Mouse (Mus musculus) MEL (cell line): Measurements from ENCODE around the gene Gpd1. TPM values are rescaled to one million over a fixed set of nuclear protein-coding genes. Genes with fewer than 3 reads are reported as not detected.

Source experiments
- DNase-seq: peaks from one replicate; pipeline ENCODE4 v3.0.0; 2011; ENCODE audit warnings: low read depth, low spot score
- H3K27ac ChIP-seq: 2 replicates; pipeline ENCODE4 v1.5.1; 2012; ENCODE audit warnings: low read depth, mild to moderate bottlenecking, control low read depth, low read length, moderate library complexity; ENCODE audit not compliant: control insufficient read depth
- H3K27me3 ChIP-seq, 2 experiments: fragments of 150-350 bp in 1 of 2; sonication (generic) in 1 of 2; 2 replicates each; pipeline ENCODE4 v1.6.1; 2012; ENCODE audit warnings: low read length in 2 of 2, mild to moderate bottlenecking in 2 of 2, improper control_type of control experiment in 1 of 2, moderate library complexity in 1 of 2; ENCODE audit not compliant: insufficient read depth in 2 of 2, control insufficient read depth in 1 of 2
- H3K36me3 ChIP-seq, 2 experiments: 2 replicates each; pipeline ENCODE4 v1.6.1; 2012 to 2014; ENCODE audit warnings: low read length in 2 of 2, improper control_type of control experiment in 1 of 2, inconsistent platforms in 1 of 2, mild to moderate bottlenecking in 1 of 2; ENCODE audit not compliant: insufficient read depth in 2 of 2, control insufficient read depth in 1 of 2
- H3K4me1 ChIP-seq, 2 experiments: fragments of 150-350 bp in 1 of 2; sonication (generic) in 1 of 2; 2 replicates each; pipeline ENCODE4 v1.6.1; 2012; ENCODE audit warnings: low read length in 2 of 2, improper control_type of control experiment in 1 of 2, mild to moderate bottlenecking in 1 of 2; ENCODE audit not compliant: insufficient read depth in 2 of 2, control insufficient read depth in 1 of 2
- H3K4me3 ChIP-seq, 2 experiments: fragments of 150-350 bp in 1 of 2; sonication (generic) in 1 of 2; 2 replicates each; pipeline ENCODE4 v1.5.1; 2012; ENCODE audit warnings: low read depth in 2 of 2, low read length in 2 of 2, mild to moderate bottlenecking in 2 of 2, moderate library complexity in 2 of 2, control low read depth in 1 of 2, improper control_type of control experiment in 1 of 2; ENCODE audit not compliant: control insufficient read depth in 1 of 2, insufficient read depth in 1 of 2
- H3K79me2 ChIP-seq: 2 replicates; pipeline ENCODE4 v1.6.1; 2012; ENCODE audit warnings: mild to moderate bottlenecking, low read length, moderate library complexity; ENCODE audit not compliant: control insufficient read depth, poor library complexity, insufficient read depth
- H3K9ac ChIP-seq: 2 replicates; pipeline ENCODE4 v1.6.1; 2012; ENCODE audit warnings: low read depth, mild to moderate bottlenecking, control low read depth, low read length, moderate library complexity; ENCODE audit not compliant: control insufficient read depth, poor library complexity, severe bottlenecking
- H3K9me3 ChIP-seq: fragments of 150-350 bp; sonication (generic); replicated peaks from 2 replicates; pipeline ENCODE4 v1.6.1; 2012; ENCODE audit warnings: mild to moderate bottlenecking, low read length, improper control_type of control experiment, moderate library complexity; ENCODE audit not compliant: insufficient read depth
- BHLHE40 ChIP-seq: IDR thresholded peaks from 2 replicates; pipeline ENCODE4 v1.6.1; 2012; ENCODE audit warnings: low read depth, mild to moderate bottlenecking, inconsistent platforms, low read length, improper control_type of control experiment, borderline replicate concordance
- CHD1 ChIP-seq: IDR thresholded peaks from 2 replicates; pipeline ENCODE4 v1.6.1; 2012; ENCODE audit warnings: low read depth, mild to moderate bottlenecking, inconsistent platforms, low read length, improper control_type of control experiment
- CHD2 ChIP-seq: IDR thresholded peaks from 2 replicates; pipeline ENCODE4 v1.6.1; 2011; ENCODE audit warnings: low read length, improper control_type of control experiment
- CTCF ChIP-seq, 3 experiments: IDR thresholded peaks in 2 of 3; conservative IDR thresholded peaks in 1 of 3; 2 replicates each; pipeline ENCODE4 v1.5.1; 2011 to 2012; ENCODE audit warnings: low read length in 3 of 3, low read depth in 2 of 3, mild to moderate bottlenecking in 2 of 3, improper control_type of control experiment in 1 of 3, inconsistent platforms in 1 of 3, mixed read lengths in 1 of 3, moderate library complexity in 1 of 3; ENCODE audit not compliant: control insufficient read depth in 1 of 3, insufficient read depth in 1 of 3, poor library complexity in 1 of 3, severe bottlenecking in 1 of 3
- E2F4 ChIP-seq: IDR thresholded peaks from 2 replicates; pipeline ENCODE4 v1.6.1; 2011; ENCODE audit warnings: low read depth, low read length, improper control_type of control experiment, borderline replicate concordance
- ELF1 ChIP-seq: IDR thresholded peaks from 2 replicates; pipeline ENCODE4 v1.6.1; 2014; ENCODE audit warnings: low read depth, mild to moderate bottlenecking, inconsistent platforms, low read length, improper control_type of control experiment, moderate library complexity
- GABPA ChIP-seq: IDR thresholded peaks from 2 replicates; pipeline ENCODE4 v1.6.1; 2012; ENCODE audit warnings: low read depth, mild to moderate bottlenecking, inconsistent platforms, low read length, improper control_type of control experiment, moderate library complexity
- GATA1 ChIP-seq: IDR thresholded peaks from 2 replicates; pipeline ENCODE4 v1.6.1; 2011; ENCODE audit warnings: low read depth, low read length, improper control_type of control experiment
- HCFC1 ChIP-seq: IDR thresholded peaks from 2 replicates; pipeline ENCODE4 v1.6.1; 2012; ENCODE audit warnings: low read depth, mild to moderate bottlenecking, inconsistent platforms, low read length, improper control_type of control experiment, moderate library complexity
- KAT2A ChIP-seq: conservative IDR thresholded peaks from 2 replicates; pipeline ENCODE4 v1.6.1; 2012; ENCODE audit warnings: low read depth, low read length, improper control_type of control experiment, inconsistent platforms
- MAFK ChIP-seq: IDR thresholded peaks from 2 replicates; pipeline ENCODE4 v1.6.1; 2011; ENCODE audit warnings: low read depth, mild to moderate bottlenecking, low read length, improper control_type of control experiment, borderline replicate concordance
- MEF2A ChIP-seq: IDR thresholded peaks from 2 replicates; pipeline ENCODE4 v1.6.1; 2014; ENCODE audit warnings: low read depth, mild to moderate bottlenecking, inconsistent platforms, low read length, improper control_type of control experiment; ENCODE audit not compliant: poor library complexity, insufficient replicate concordance, severe bottlenecking; ENCODE audit errors: extremely low read depth
- MYB ChIP-seq: IDR thresholded peaks from 2 replicates; pipeline ENCODE4 v1.6.1; 2011; ENCODE audit warnings: mild to moderate bottlenecking, low read depth, low read length, improper control_type of control experiment
- NRF1 ChIP-seq: IDR thresholded peaks from 2 replicates; pipeline ENCODE4 v1.6.1; 2014; ENCODE audit warnings: low read depth, mild to moderate bottlenecking, inconsistent platforms, low read length, improper control_type of control experiment, moderate library complexity; ENCODE audit not compliant: poor library complexity, insufficient read depth, severe bottlenecking
- POLR2A ChIP-seq, 2 experiments: IDR thresholded peaks; 2 replicates each; pipeline ENCODE4 v1.6.1; 2011 to 2012; ENCODE audit warnings: low read length in 2 of 2, mild to moderate bottlenecking in 2 of 2, control low read depth in 1 of 2, improper control_type of control experiment in 1 of 2, low read depth in 1 of 2, moderate library complexity in 1 of 2; ENCODE audit not compliant: control insufficient read depth in 1 of 2, insufficient read depth in 1 of 2, poor library complexity in 1 of 2
- POLR2AphosphoS2 ChIP-seq: IDR thresholded peaks from 2 replicates; pipeline ENCODE4 v1.6.1; 2011; ENCODE audit warnings: low read length, improper control_type of control experiment
- POLR2AphosphoS5 ChIP-seq: IDR thresholded peaks from 2 replicates; pipeline ENCODE4 v1.6.1; 2012; ENCODE audit warnings: low read depth, borderline replicate concordance, mild to moderate bottlenecking, inconsistent platforms, low read length, moderate library complexity, mixed read lengths
- RAD21 ChIP-seq: IDR thresholded peaks from 2 replicates; pipeline ENCODE4 v1.6.1; 2011; ENCODE audit warnings: mild to moderate bottlenecking, low read depth, low read length, improper control_type of control experiment
- SMC3 ChIP-seq: IDR thresholded peaks from 2 replicates; pipeline ENCODE4 v1.6.1; 2011; ENCODE audit warnings: low read depth, low read length, improper control_type of control experiment
- TAL1 ChIP-seq: IDR thresholded peaks from 2 replicates; pipeline ENCODE4 v1.6.1; 2012; ENCODE audit warnings: mild to moderate bottlenecking, inconsistent platforms, low read length, moderate library complexity, mixed read lengths
- TCF12 ChIP-seq: IDR thresholded peaks from 2 replicates; pipeline ENCODE4 v1.6.1; 2014; ENCODE audit warnings: low read depth, mild to moderate bottlenecking, inconsistent platforms, low read length, improper control_type of control experiment, moderate library complexity
- UBTF ChIP-seq: IDR thresholded peaks from 2 replicates; pipeline ENCODE4 v1.6.1; 2012; ENCODE audit warnings: low read depth, mild to moderate bottlenecking, inconsistent platforms, low read length, improper control_type of control experiment, moderate library complexity, borderline replicate concordance; ENCODE audit not compliant: insufficient read depth
- USF1 ChIP-seq: IDR thresholded peaks from 2 replicates; pipeline ENCODE4 v1.6.1; 2014; ENCODE audit warnings: low read depth, mild to moderate bottlenecking, inconsistent platforms, low read length, improper control_type of control experiment, moderate library complexity
- USF2 ChIP-seq, 2 experiments: IDR thresholded peaks; 2 replicates each; pipeline ENCODE4 v1.6.1; 2011 to 2012; ENCODE audit warnings: improper control_type of control experiment in 2 of 2, low read length in 2 of 2, borderline replicate concordance in 1 of 2, inconsistent platforms in 1 of 2, low read depth in 1 of 2, mild to moderate bottlenecking in 1 of 2; ENCODE audit not compliant: insufficient read depth in 1 of 2
- ZKSCAN1 ChIP-seq: IDR thresholded peaks from 2 replicates; pipeline ENCODE4 v1.6.1; 2012; ENCODE audit warnings: low read depth, mild to moderate bottlenecking, inconsistent platforms, low read length, improper control_type of control experiment, moderate library complexity
- ZMIZ1 ChIP-seq: IDR thresholded peaks from 2 replicates; pipeline ENCODE4 v1.6.1; 2012; ENCODE audit warnings: low read depth, mild to moderate bottlenecking, inconsistent platforms, low read length, improper control_type of control experiment, moderate library complexity
- polyA plus RNA-seq, 2 experiments: library from polyadenylated mRNA; stranded (reverse) in 1 of 2; unstranded in 1 of 2; fragments of >175 nt in 1 of 2; fragments of >200 nt in 1 of 2; gene quantifications; 2 replicates each; pipeline versions ENCODE4 v1.2.1 to v1.2.4; 2012; ENCODE audit warnings: low replicate concordance in 2 of 2, low read depth in 1 of 2; ENCODE audit not compliant: insufficient read length in 2 of 2, insufficient read depth in 1 of 2, missing spikeins in 1 of 2
- total RNA-seq: library from RNA; depleted of rRNA; stranded (reverse); fragments of 300-350 nt; gene quantifications from 2 replicates; pipeline ENCODE4 v1.2.3, GENCODE M21; 2012

The Gpd1 gene
- total and polyA plus RNA-seq, 3 experiments: 0.23 to 0.52 TPM; not detected in 1

GRCm38 (mm10) chr15:99670154-99670821, 47.0 kb upstream of the Gpd1 start, which contains the start of gene Asic1:
TSS of gene Asic1 (plus strand) at chr15:99670368.
- TF ChIP-seq BHLHE40 (no peak), ELF1 (no peak), MAFK (no peak), GABPA (no peak), CTCF (IDR thresholded peaks at IDR 0.05 in 2 of 3, conservative IDR thresholded peaks at IDR 0.05 in 1 of 3; ENCODE audit: control insufficient read depth in 1 of 3, insufficient read depth in 1 of 3, low read depth in 2 of 3, low read length in 3 of 3, poor library complexity in 1 of 3, severe bottlenecking in 1 of 3) (no peak), MYB (no peak), POLR2A (IDR thresholded peaks at IDR 0.05; ENCODE audit: control insufficient read depth in 1 of 2, insufficient read depth in 1 of 2, low read depth in 1 of 2, low read length in 2 of 2, poor library complexity in 1 of 2) (no peak), HCFC1 (no peak), USF1 (no peak), ZKSCAN1 (no peak), MEF2A (no peak), E2F4 (no peak), USF2 (IDR thresholded peaks at IDR 0.05; ENCODE audit: borderline replicate concordance in 1 of 2, insufficient read depth in 1 of 2, low read depth in 1 of 2, low read length in 2 of 2) (no peak)
- Histone ChIP-seq H3K79me2 (no peaks in the 10 kb centered on the region), H3K36me3 (0 out of 4 replicates have a peak, but pooled peaks cover 0 to under 1% of the 10 kb centered on the region in 2 experiments), H3K9me3 (no peaks in the 10 kb centered on the region), H3K9ac (no peak within 1 kb of the TSS), H3K27ac (no peak within 1 kb of the TSS), H3K27me3 (peaks cover 6% of the 10 kb centered on the region in 2 experiments), H3K4me3 (no peak within 1 kb of the TSS), H3K4me1 (peaks cover 0 to 8% of the 10 kb centered on the region in 2 experiments; a peak in 2 of 4 replicates)
- no peak for DNase-seq

GRCm38 (mm10) chr15:99670964-99671670, 46.2 kb upstream of the Gpd1 start:
- Histone ChIP-seq H3K36me3 (no peaks in the 10 kb centered on the region), H3K79me2 (no peaks in the 10 kb centered on the region), H3K4me3 (no peak overlapping the region), H3K9me3 (no peaks in the 10 kb centered on the region), H3K27me3 (peaks cover 4 to 6% of the 10 kb centered on the region in 2 experiments; a peak in 3 of 4 replicates), H3K9ac (no peak overlapping the region), H3K27ac (no peak overlapping the region)
- DNase-seq: no peak
- no peak for TF ChIP-seq ZMIZ1
- TF ChIP-seq CHD2: no peak
- no peak for TF ChIP-seq BHLHE40
- no peak for TF ChIP-seq UBTF
- TF ChIP-seq KAT2A: no peak
- no peak for TF ChIP-seq NRF1
- TF ChIP-seq RAD21: no peak
- TF ChIP-seq TCF12: no peak
- no peak for TF ChIP-seq GATA1
- no peak for TF ChIP-seq CHD1
- TF ChIP-seq MAFK: no peak
- no peak for TF ChIP-seq SMC3
- no peak for TF ChIP-seq POLR2AphosphoS5
- no peak for TF ChIP-seq HCFC1
- TF ChIP-seq POLR2AphosphoS2: no peak
- TF ChIP-seq TAL1: no peak
- TF ChIP-seq, all 39 proteins: peak for 0
- peaks cover 0 to 1% of the 10 kb centered on the region in 2 experiments; a peak in 1 of 4 replicates for H3K4me1 ChIP-seq
